Mouse (Mus musculus) stomach, embryonic 16.5 days (tissue): Measurements from ENCODE around the gene Zdhhc18. TPM values are rescaled to one million over a fixed set of nuclear protein-coding genes. Genes with fewer than 3 reads are reported as not detected.

Source experiments
- ATAC-seq: fragments of 200-750 bp; cut with Nextera tagmentation; 2 replicates; pipeline ENCODE4 v1.8.0; 2017; ENCODE audit warnings: moderate number of reproducible peaks, moderate TSS enrichment; ENCODE audit not compliant: insufficient read depth, low FRiP score
- H3K27ac ChIP-seq: fragments of 300-500 bp; sonication (generic); 2 replicates; pipeline ENCODE4 v1.5.1; 2014; ENCODE audit warnings: low read length
- H3K27me3 ChIP-seq: fragments of 300-500 bp; sonication (generic); 2 replicates; pipeline ENCODE4 v1.6.1; 2014; ENCODE audit warnings: low read length, control low read depth, mixed read lengths; ENCODE audit not compliant: control insufficient read depth, insufficient read depth
- H3K36me3 ChIP-seq: fragments of 300-500 bp; sonication (generic); 2 replicates; pipeline ENCODE4 v1.6.1; 2014; ENCODE audit warnings: low read length; ENCODE audit not compliant: control insufficient read depth, insufficient read depth
- H3K4me1 ChIP-seq: fragments of 300-500 bp; sonication (generic); 2 replicates; pipeline ENCODE4 v1.6.1; 2014; ENCODE audit warnings: low read length, control low read depth, mixed read lengths; ENCODE audit not compliant: control insufficient read depth, insufficient read depth
- H3K4me2 ChIP-seq: fragments of 300-500 bp; sonication (generic); 2 replicates; pipeline ENCODE4 v1.6.1; 2014; ENCODE audit warnings: low read depth, low read length, mixed read lengths
- H3K4me3 ChIP-seq: fragments of 300-500 bp; sonication (generic); replicated peaks from 2 replicates; pipeline ENCODE4 v1.5.1; 2014; ENCODE audit warnings: mild to moderate bottlenecking, low read length
- H3K9ac ChIP-seq: fragments of 300-500 bp; sonication (generic); 2 replicates; pipeline ENCODE4 v1.6.1; 2014; ENCODE audit warnings: low read length
- H3K9me3 ChIP-seq: fragments of 300-500 bp; sonication (generic); replicated peaks from 2 replicates; pipeline ENCODE4 v1.6.1; 2016; ENCODE audit warnings: low read length, control low read depth; ENCODE audit not compliant: control insufficient read depth
- WGBS: fragments of 180-500 bp; shearing (Covaris S2); extraction: QIAGEN DNeasy Blood & Tissue Kit; methylation state at CpG from one replicate; pipeline ENCODE4 v1.1.7; 2014; 5-methylcytosine and 5-hydroxymethylcytosine counted together
- polyA plus RNA-seq: library from polyadenylated mRNA; unstranded; fragments of >200 nt; fragmentation: Nextera tagmentation; extraction: Ambion mirVana; gene quantifications from 2 replicates; pipeline ENCODE4 v1.2.1, GENCODE M21; 2015

Gene Zdhhc18
- polyA plus RNA-seq, 1 experiment from 2014 or later: 3.4 TPM

DNA sequence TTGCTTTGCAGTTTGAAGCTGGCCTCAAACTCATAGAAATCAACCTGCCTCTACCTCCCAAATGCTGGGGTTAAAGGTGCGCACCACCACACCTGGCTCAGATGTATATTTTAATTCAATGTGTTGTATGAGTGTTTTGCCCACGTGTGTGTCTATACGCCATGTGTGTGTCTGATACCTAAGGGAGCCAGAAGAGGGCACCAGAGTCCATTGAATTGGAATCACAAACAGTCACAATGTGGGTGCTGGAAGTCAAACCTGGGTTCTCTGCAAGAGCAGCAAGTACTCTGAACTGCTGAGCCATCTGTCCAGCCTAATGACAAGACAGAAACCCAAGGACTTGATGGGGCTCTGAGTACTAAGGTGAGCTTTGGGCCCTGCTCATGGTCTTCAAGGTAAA lies 4.8 kb downstream of the Zdhhc18 start:
- ATAC-seq: no peak
- no peak overlapping the region for H3K27ac ChIP-seq
- no peak overlapping the region for H3K4me2 ChIP-seq
- H3K27me3 ChIP-seq: no peaks in the 10 kb centered on the region
- 0 out of 2 replicates have a peak, but pooled peaks cover 4% of the 10 kb centered on the region for H3K9me3 ChIP-seq
- no peaks in the 10 kb centered on the region for H3K36me3 ChIP-seq
- WGBS: 87% methylated on average over 3 of the region's 3 CpGs
- peaks cover 4% of the 10 kb centered on the region for H3K4me1 ChIP-seq
- H3K9ac ChIP-seq: no peak overlapping the region
- H3K4me3 ChIP-seq: no peak overlapping the region

- no peak overlapping the region for H3K4me2 ChIP-seq
- no peak overlapping the region for H3K4me3 ChIP-seq
- WGBS: 87% methylated on average over 5 of the region's 5 CpGs
- ATAC-seq: no peak
- H3K4me1 ChIP-seq: peaks cover 16% of the 10 kb centered on the region
- no peak overlapping the region for H3K9ac ChIP-seq
- no peaks in the 10 kb centered on the region for H3K27me3 ChIP-seq
- no peak overlapping the region for H3K27ac ChIP-seq
- no peaks in the 10 kb centered on the region for H3K9me3 ChIP-seq
- no peaks in the 10 kb centered on the region for H3K36me3 ChIP-seq
Measured at GRCm38 (mm10) chr4:133634043-133634410, 15.9 kb downstream of the Zdhhc18 start.

GRCm38 (mm10) chr4:133633332-133634042 lies 16.5 kb downstream of the Zdhhc18 start:
- H3K27me3 ChIP-seq: no peaks in the 10 kb centered on the region
- H3K9me3 ChIP-seq: no peaks in the 10 kb centered on the region
- peak overlapping the region; percentile 79 for H3K4me3 ChIP-seq
- peak overlapping the region; percentile 46; the same call in 1 of the 2 replicates for H3K27ac ChIP-seq
- no peaks in the 10 kb centered on the region for H3K36me3 ChIP-seq
- ATAC-seq: peak; percentile 90
- WGBS: 9% methylated on average over 36 of the region's 47 CpGs
- peaks cover 16% of the 10 kb centered on the region for H3K4me1 ChIP-seq
- H3K4me2 ChIP-seq: peak overlapping the region; percentile 98
- H3K9ac ChIP-seq: peak overlapping the region; percentile 97

- Histone ChIP-seq H3K27me3 (no peaks in the 10 kb centered on the region), H3K27ac (peak overlapping the region; percentile 46; the same call in 1 of the 2 replicates), H3K9ac (peak overlapping the region; percentile 97), H3K36me3 (no peaks in the 10 kb centered on the region), H3K4me3 (peak overlapping the region; percentile 79), H3K4me1 (peaks cover 16% of the 10 kb centered on the region), H3K4me2 (peak overlapping the region; percentile 98), H3K9me3 (no peaks in the 10 kb centered on the region)
- 4% methylated on average over 36 of the region's 69 CpGs for WGBS
- peak; percentile 48; the same call in 1 of the 2 replicates for ATAC-seq
Measured at GRCm38 (mm10) chr4:133632483-133633327, 17.2 kb downstream of the Zdhhc18 start.

- no peaks in the 10 kb centered on the region for H3K36me3 ChIP-seq
- H3K27me3 ChIP-seq: no peaks in the 10 kb centered on the region
- peak overlapping the region; percentile 98 for H3K4me2 ChIP-seq
- peak overlapping the region; percentile 97 for H3K9ac ChIP-seq
- peak overlapping the region; percentile 79 for H3K4me3 ChIP-seq
- peak overlapping the region; percentile 46; the same call in 1 of the 2 replicates for H3K27ac ChIP-seq
- H3K9me3 ChIP-seq: no peaks in the 10 kb centered on the region
- ATAC-seq: no peak
- 47% methylated on average over 9 of the region's 9 CpGs for WGBS
- H3K4me1 ChIP-seq: peaks cover 16% of the 10 kb centered on the region
Measured at GRCm38 (mm10) chr4:133631769-133632411, 18.1 kb downstream of the Zdhhc18 start.

- Histone ChIP-seq H3K4me2 (0 out of 2 replicates have a peak overlapping the region, but pooled peaks have one; percentile 98), H3K9me3 (no peaks in the 10 kb centered on the region), H3K9ac (peak overlapping the region; percentile 97), H3K4me3 (0 out of 2 replicates have a peak overlapping the region, but pooled peaks have one; percentile 79), H3K4me1 (peaks cover 17% of the 10 kb centered on the region), H3K36me3 (no peaks in the 10 kb centered on the region), H3K27ac (no peak overlapping the region), H3K27me3 (no peaks in the 10 kb centered on the region)
- ATAC-seq: no peak
- 75% methylated on average over 14 of the region's 14 CpGs for WGBS
Measured at GRCm38 (mm10) chr4:133631071-133631768, 18.7 kb downstream of the Zdhhc18 start.

- no peak for ATAC-seq
- no peak overlapping the region for H3K4me3 ChIP-seq
Measured at GRCm38 (mm10) chr4:133630326-133630920, 19.5 kb downstream of the Zdhhc18 start.

DNA sequence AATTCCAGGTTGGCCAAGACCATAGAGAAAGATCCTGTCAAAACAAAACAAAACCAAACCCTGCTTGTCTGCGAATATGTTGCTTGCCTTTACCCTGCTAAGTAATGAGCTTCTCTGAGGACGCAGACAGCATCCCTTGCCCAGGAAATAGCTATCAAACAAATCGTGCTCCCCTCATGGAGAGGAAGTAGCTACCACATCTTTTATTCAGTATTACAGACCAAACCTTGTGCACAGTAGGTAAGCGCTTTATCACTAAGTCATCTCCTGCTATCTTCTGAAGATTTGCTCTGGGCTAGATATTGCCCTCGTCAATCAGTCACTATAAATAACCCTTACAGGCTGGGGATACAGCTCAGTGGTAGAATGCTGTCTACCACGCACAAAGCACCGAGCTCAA lies 20.8 kb downstream of the Zdhhc18 start:
- Histone ChIP-seq H3K27ac (no peak overlapping the region), H3K9ac (no peak overlapping the region), H3K27me3 (no peaks in the 10 kb centered on the region), H3K4me3 (no peak overlapping the region), H3K4me2 (no peak overlapping the region), H3K4me1 (peaks cover 20% of the 10 kb centered on the region), H3K9me3 (no peaks in the 10 kb centered on the region), H3K36me3 (no peaks in the 10 kb centered on the region)
- no peak for ATAC-seq
- WGBS: 74% methylated on average over 7 of the region's 7 CpGs

More at GRCm38 (mm10) chr4:133630326-133630920, 19.5 kb downstream of the Zdhhc18 start:
- Histone ChIP-seq H3K4me1 (peaks cover 20% of the 10 kb centered on the region), H3K27me3 (no peaks in the 10 kb centered on the region), H3K27ac (no peak overlapping the region), H3K4me2 (no peak overlapping the region), H3K9me3 (no peaks in the 10 kb centered on the region), H3K9ac (0 out of 2 replicates have a peak overlapping the region, but pooled peaks have one; percentile 35), H3K36me3 (no peaks in the 10 kb centered on the region)
- WGBS: 93% methylated on average over 8 of the region's 8 CpGs
